Mouse (Mus musculus): Measurements from ENCODE around the gene St6galnac4.
A peak's percentile ranks its signal among the peaks of the same experiment; 100 is the strongest.

St6galnac4 gene

DNA sequence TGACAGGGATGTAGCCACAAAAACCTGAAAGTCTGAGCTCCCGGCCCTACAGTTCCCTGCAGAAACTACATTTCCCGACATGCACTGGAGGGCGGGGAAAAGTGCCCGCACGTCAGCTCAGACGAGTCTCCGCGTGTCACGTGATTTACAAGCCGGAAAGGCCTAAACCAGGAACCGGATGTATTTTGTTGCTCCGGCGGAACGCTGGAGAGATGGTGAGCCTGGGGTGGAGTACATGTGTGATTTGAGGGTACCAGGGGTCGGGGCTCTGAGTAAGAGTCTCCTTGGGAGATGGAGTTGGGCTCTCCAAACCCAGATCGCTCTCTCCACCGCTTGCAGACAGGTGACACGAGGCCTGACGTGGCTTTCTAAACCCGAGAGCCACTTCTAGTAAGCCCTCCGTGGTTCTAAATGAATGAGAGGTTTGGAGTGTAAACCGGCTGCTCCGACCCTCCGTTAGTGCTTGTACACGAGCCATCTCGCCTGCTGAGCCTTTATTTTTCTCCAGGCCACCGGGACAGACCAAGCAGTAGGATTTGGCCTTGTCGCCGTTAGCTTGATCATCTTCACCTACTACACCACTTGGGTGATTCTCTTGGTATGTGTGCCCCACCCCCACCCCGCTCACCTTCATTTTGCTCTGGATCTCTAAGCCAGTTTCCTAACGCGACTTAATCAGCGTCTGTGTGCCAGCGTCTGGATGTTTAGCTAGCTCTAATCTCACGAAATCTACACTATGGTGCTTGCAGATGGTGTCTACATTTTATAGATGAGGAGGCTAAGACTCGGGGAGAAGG is 16.0 kb upstream of the St6galnac4 start, which contains the start of gene Dpm2:
Dpm2 (plus strand) TSS at position 161 of the 797 bp plus-strand sequence.
- DNase-seq (ENCODE audit: low spot score in 2 of 2), result peak; percentile 73 to 86

DNA sequence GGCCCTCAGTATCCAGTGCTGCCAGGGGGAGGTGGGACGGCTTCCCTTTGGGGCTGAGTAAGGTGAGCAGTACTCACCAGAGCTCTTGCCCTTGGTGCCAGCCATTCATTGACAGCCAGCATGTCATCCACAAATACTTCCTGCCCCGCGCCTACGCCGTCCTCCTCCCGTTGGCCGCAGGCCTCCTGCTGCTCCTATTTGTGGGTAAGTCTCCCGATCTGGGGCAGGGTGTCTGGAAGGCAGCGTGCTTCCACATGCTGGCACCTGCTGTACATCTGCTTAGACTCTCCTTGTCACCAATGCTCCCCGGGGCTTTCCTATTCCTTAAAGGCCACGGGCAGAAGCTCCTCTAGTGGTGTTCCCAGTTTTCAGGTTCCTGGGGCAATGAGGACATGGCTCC is 14.7 kb upstream of the St6galnac4 start:
- no peak for DNase-seq (ENCODE audit: low spot score in 2 of 2)

DNA sequence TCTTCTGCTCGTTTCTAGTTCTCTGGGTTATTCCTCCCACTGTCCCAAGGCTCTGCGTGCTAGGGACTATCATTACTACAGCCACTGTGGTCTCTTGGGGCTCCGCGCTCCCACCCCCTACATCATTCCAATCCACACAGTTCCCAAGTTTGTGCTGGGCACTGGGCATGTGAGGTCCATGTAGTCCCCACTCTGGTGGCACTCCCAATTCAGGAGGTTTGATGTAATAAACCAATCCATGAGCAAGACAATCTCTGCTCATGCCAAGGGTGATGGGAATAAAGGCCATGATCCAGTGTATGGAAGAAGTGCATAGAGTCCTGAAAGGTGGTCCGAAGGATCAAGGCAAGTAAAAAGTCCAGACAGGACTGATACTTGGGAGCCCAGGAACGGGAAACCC is 12.4 kb upstream of the St6galnac4 start, which contains the start of gene Pip5kl1:
Pip5kl1 (plus strand) TSS at position 301 of the 400 bp plus-strand sequence.
- no peak for DNase-seq (ENCODE audit: low spot score in 2 of 2)

DNA sequence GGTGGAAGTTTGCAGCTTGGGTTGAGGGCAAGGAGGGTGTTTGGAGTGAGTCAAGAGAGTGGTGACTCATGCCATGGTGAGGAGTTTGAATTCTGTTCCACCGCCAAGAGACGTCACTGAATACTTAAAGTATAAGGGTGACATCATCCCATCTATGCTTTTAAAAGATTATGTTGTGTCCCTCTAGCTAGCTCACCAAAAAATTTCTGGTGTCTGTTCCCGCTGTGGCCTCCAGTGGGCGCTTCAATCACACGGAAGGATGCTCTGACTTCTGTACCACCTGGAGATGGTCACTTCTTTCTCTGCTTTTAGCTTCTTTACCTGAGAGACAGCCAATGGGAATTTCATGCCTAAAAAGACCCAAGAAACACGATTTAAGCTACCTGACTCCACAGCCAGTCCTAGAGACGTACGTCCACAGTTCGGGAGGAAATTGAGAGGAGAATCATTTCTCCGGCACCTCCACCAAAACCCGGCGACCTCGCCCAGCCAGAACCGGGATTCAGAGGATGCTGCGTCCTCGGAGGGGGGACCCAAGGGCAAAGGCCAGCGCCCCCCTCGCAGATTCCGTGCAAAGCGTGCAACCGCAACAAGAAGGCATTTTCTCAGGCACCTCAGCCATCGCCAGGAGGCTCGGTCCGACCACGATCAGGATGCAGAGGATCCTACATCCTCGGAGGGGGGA is 11.9 kb upstream of the St6galnac4 start:
- DNase-seq (ENCODE audit: low spot score in 2 of 2), result peak in 1 of 2 experiments; percentile 39

DNA sequence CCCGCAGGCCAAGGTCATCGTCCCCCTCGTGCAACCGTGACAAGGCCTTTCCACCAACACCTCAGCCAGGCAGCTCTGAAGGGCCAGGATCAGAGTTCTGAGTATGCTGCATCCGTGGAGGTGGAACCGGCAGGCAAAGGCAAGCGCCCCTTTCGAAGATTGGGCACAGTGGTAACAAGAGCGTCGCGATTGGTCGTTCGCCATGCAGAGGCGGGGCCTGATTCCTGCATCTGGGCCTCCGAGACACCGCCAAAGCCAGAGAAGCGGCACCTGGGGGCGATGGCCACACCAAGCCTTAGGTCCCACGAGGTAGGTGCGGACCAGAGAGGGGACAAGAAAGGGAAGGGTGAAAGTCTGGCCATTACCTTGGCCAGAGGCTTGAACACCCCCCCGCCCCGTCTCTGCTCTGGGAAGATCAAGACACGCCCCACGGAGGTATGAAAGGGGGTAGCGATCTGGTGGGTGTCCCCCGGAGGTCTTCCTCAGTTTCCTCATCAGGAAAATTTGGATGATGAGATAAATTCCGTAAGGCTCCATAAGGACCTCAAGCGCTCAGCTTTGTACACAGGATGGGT is 11.2 kb upstream of the St6galnac4 start, which contains the start of gene 9430097D07Rik:
9430097D07Rik (minus strand) TSS at position 99 of the 575 bp plus-strand sequence.
- DNase-seq (ENCODE audit: low spot score in 2 of 2), result no peak

DNA sequence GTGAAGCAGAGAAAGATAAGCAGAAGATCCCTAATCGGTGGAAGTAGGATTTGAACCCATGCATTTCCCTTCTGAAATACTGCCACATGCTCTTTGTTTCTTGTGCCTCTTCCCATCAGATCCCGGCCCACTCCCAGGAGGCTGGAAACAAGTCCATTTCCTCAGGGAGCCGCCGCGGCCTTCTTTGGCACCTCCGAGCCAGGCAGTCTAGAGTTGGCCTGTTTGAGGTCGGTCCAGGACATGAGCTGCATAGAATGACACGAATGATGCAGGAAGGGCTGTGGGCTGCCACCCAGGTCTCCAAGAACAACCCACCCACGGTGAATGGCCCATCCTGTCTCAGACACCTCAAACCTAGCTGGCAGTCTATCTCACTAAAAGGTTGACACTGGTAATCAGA is 10.4 kb upstream of the St6galnac4 start:
- DNase-seq (ENCODE audit: low spot score in 2 of 2), result no peak

DNA sequence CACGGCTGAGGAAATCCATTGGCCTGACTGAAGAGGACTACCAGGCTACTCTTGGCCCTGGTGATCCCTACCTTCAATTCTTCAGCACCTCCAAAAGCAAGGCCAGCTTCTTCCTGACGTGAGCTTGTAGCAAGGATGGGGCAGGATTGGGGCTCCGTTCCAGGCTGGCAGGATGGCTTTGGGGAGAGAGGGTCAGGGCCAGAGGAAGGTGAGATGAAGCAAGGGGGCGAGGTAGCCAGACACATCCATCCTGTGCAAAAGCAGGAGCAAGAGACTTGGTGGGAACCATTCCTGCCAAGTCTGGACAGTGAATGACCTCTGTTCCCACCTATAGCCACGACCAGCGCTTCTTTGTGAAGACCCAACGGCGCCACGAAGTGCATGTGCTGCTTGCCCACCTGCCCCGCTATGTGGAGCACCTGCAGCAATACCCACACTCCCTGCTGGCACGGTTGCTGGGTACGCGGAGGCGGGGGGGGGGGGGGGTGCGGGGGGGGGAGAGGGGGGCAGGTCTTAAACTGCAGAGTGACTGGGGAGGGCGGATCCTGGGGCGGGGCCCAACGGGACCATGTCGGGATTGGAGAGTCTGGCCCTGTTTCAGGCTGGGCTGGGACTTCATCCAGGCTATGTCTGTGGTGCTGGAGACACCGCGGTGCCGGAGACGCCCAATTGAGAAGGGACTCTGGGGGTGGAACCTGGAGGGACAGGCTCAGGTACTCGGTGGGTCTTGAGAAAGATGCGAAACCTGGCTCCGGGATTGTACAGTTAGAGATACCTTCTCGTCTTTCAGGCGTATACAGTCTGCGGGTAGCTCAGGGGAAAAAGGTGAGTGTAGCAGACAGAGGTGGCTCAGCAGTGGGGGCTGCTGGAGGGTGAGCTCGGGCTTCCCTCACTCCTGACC is 8.5 kb upstream of the St6galnac4 start:
- no peak for DNase-seq (ENCODE audit: low spot score in 2 of 2)

DNA sequence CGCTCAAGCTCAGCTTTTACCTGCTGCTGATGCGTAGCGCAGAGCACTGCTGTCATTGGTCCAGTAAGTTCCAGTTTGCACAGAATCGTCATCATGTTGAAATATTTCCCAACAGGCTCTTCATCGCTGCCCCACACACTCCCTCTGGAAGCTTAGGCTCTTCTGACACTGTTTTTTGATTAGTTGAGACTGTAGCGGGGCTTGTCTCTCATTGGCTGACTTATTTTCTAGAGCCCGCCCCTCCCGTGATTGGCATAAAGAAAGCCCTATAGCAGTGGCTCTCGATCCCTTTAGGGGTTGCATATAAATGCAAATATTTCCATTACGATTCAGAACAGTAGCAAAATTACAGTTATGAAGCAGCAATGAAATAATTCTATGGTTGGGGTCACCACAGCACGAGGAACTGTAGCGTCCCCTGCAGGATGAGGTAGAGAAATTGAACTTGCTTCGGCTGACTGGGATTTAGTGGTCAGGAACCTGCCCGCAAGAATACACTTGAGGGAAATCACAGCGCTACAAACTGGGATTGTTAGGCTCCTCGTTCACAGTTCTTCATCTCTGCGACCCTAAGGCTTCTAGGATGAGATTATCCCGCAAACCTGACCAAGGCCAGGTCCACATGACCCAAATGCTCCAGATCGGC is 5.3 kb upstream of the St6galnac4 start:
- no peak for DNase-seq (ENCODE audit: low spot score in 2 of 2)

DNA sequence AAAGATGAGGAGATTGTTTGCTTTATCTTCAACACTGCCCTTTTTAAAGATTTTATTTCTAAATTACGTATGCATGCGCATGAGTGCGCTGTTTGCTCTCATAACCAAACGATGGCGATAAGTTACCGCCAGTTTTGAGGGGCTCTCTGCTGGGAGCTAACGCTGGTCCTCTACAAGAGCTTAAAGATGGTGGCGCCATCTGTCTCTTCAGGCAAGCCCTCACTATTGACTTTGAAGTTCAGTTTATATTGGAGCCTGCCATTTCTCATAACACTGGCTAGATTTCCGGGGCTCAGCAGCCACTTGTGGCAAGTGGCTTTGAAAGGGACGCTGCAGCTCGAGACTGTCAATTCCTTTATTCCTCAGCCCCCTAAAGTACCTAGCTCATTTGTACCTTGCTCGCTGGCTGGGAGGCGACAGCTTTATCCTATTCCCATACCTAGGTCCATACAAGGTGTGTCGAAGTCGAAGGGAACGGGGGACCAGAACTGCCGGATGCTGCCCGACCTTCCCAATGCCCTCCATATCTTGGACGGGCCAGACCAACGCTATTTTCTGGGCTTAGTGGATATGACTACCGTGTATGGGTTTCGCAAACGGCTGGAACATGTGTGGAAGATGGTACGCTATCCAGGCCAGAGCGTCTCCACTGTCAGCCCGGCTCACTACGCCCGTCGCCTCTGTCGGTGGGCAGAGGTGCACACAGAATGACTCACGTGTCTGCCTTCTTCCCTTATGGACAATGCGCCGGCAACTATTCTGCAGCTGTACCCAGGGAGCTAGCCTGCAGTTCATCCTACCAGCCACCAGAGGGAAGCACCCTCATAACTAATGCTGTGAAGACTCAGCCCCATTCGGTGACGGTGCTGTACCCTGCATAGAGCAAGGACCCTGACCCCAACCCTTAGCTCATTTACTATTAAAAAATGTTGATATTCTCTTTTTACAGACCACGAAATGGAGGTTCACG is 3.8 kb upstream of the St6galnac4 start:
- DNase-seq (ENCODE audit: low spot score in 2 of 2), result peak; percentile 67 to 71

DNA sequence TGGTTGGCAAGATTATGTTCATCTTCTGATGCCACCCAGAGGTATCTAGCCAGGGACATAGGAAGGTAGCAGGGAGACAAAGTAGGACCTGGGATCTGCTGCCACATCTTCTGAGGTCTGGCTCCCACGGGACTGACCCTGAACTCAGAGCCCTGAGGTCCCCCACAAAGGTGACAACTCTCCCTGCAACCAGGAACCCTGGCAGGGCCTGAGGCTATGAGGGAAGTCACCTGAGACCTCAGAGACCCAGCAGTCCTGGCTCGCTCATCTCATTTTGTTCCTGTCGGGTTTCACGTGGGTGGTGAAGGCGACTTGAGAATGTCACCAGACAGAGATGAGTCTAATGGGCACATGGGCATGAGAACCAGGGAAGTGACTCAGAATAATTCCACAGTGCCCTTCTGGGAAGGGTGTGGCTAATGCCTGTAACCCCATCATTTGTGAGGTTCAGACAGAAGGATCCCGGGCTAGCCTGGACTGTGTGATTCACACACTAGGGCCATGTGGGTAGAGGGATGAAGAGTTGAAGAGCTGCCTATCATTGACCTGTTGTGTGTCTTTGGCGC is 1.7 kb upstream of the St6galnac4 start:
- DNase-seq (ENCODE audit: low spot score in 2 of 2), result no peak

DNA sequence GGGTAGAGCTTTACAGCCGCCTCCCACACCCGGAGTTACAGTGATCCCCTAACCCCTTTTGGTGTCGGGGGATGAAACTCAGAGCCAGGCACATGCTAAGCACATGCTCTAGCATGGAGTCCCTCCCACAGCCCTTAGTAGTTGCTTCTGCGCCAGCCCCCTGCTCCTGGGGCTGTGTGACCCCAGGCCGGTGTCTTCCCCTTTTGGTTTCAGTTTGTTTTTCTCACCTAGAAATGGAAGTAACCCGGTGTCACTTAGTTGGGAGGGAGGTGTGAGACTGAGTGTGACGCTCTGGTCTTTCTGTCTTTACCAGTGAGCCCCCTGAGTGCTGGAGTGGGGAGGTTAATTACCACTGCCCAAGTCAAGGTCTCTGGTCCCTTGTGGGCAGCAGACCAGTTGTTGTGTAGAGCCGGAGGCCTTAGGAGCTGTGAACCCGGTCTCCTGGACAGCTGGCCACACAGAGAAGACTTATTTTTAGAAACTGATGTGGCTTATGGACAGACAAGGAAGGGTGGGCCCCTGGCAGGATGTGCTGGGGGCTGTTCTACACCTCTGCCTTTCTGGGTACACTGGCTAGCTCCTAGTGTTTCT is 931 bp downstream of the St6galnac4 start:
- DNase-seq (ENCODE audit: low spot score in 2 of 2), result no peak

DNA sequence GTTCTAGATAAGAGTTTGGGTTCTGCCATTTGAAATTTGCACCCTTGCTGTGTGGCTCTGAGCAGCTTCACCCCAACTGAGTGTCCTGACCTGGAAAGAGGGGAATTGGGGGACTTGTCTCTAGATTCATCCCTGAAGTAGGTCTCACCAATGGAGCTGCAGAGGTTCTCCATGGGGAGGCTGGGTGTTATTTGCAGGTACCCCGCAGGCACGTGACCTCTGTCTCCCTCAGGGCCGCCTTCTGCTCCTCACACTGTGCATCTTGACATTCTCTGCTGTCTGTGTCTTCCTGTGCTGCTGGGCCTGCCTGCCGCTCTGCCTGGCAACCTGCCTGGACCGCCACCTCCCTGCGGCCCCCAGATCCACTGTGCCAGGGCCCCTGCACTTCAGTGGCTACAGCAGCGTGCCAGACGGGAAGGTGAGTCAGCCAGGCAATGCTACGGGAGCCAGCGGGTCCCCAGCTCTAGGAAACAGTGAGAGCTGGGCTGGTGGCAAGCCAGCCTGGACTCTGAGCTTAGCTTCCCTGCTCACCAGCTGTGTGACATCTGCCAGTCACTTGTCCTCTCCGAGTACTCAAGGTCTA is 2.4 kb downstream of the St6galnac4 start:
- no peak for DNase-seq (ENCODE audit: low spot score in 2 of 2)

DNA sequence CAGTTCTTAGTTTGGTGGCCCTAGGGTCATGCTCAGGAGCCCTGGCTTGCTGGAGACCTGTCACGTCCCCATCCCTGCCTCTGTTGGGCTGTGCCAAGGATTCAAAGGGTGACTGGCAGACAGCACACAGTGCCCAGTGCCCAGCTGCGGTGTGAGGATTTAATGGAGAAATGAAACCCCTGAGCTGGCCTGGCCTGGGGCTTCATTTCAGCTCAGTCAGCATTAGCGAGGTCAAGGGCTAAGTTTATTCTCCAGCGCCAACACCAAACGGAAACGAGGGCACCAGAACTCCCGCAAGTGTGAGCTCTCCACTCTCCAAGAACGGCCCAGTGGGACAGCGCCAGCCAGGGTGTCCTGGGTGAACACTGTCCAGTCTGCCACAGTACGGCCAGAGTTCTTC is 3.3 kb downstream of the St6galnac4 start:
- DNase-seq (ENCODE audit: low spot score in 2 of 2), result no peak

DNA sequence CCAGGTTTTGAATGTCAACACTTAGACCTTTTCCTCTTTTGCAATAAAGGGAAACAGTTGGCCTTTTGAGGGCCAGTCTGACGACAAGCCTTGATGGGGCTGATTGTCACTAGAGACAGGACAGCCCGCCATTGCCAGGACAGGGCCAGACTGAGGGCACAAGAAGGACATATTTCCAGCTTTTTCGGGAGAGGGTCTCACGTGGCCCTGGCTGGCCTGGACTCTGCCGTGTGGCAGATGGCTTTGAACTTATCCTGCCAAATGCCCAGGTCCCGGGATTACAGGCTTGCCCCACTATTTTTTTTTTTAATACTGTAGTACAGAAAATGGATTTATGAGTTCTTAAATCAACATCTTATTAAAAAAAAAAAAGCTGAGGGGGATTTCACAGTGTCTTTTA is 4.4 kb downstream of the St6galnac4 start:
- DNase-seq (ENCODE audit: low spot score in 2 of 2), result no peak

DNA sequence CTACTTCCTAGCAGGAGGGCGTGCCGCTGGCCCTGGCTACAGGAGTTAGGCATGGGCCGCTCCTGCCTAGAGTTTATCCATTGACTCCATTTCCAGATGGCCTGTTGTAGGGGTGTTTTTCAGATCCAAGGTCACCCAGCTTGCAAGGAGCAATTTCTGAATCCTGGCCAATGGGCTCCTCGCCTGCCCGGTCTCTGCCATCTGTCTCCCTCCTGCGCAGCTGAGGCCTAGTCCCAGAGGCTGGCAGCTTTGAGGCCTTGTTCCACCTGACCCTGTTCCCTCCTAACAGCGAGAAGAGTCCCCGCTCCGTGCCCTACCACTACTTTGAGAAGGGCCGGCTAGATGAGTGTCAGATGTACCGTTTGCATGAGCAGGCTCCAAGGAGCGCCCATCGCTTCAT is 9.8 kb downstream of the St6galnac4 start:
- no peak for DNase-seq (ENCODE audit: low spot score in 2 of 2)

DNA sequence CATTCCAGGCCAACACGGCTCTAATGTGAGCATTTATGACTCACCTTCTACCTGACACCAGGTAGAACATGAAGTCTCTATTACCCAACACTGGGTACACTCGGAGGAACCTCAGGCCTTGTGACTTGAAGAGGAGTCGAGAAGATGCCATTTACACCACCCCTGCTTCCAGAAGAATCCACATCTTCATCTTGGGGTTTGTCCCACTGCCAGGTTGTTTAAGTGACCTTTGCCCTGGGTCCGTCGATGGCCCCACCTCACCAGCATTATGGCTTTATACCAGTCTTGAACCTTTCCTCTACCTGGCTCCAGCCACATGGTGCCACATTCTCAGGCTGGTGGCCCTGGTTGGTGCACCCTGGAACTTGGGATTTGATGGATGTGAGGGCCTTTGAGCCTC is 10.4 kb downstream of the St6galnac4 start:
- DNase-seq (ENCODE audit: low spot score in 2 of 2), result no peak

DNA sequence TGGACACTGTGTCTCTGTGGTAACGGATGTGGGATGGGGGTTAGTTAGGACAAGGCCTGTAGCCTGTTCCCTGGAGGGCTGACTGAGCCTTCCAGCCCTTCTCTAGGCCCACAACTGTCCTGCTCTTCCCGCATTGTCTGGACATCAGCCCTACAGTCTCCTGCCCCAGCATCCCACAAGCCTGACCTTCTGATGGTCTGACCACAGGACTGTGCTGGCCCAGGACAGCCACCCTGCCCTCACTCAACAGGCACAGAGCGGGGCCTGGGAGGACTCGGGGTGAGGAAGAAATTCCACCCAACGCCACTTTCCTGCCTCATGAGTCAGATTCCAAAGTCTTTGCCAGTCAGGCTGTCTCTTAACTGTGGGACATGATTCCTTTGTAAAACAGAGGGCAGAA is 10.8 kb downstream of the St6galnac4 start:
- DNase-seq (ENCODE audit: low spot score in 2 of 2), result no peak

DNA sequence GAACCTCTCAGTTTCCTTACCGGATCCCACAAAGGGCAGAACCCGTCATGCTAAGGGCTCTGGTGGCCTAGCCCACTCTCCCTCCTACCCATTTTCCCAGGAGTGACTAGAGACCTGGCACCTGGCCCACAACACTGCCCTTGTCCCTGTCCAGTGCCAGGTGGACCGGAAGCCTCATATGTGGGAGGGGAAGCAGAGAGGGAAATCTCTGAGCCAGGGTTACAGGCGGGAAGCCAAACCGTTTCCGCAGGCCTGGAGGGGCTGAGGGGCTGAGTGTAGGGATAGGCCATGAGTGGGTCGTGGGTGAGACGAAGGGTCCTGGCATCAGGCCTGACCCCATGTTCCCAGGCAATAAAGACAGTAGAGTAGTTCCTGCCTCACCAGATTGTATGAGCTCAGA is 11.6 kb downstream of the St6galnac4 start:
- no peak for DNase-seq (ENCODE audit: low spot score in 2 of 2)

DNA sequence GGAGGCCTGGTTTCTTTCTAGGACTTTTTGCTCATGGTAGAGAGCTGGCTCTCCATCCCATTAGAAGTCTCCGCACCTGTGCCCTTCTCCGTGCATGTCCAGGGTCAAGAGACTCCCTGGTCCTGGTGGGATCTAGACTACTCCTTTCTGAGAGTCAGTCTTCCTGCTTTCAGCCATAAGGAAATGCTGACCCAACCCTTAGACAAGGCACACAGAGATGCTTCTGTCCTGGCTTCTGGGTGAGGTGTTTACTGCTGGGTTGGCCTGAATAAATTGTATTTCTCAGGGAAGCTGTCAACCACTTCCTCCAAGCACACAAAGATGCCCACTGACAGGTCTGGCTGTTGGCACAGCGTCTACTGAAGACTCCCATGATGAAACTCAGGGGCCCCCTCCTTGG is 12.5 kb downstream of the St6galnac4 start, which contains the start of gene St6galnac6:
St6galnac6 (plus strand) TSS at position 301 of the 400 bp plus-strand sequence.
- no peak for DNase-seq (ENCODE audit: low spot score in 2 of 2)

Data from urinary bladder, adult 18-20 months (tissue).